Comparison of ENCODE assay signal across 20 mouse cellular contexts in genomic region chr1:171283188-171284160, GRCm38 (mm10). TPM values are rescaled to one million over a fixed set of nuclear protein-coding genes. Genes with fewer than 3 reads are reported as not detected.
A peak's percentile ranks its signal among the peaks of the same experiment; 100 is the strongest.
DNase-seq lines count a peak whose midpoint lies in the region; ATAC-seq and TF ChIP-seq lines count a peak whose summit lies in the region.
"Had no signal": no experiment of that assay in that cellular context is flagged by ENCODE, and none has a peak within 500 bp of the region (broad histone marks: within the 10 kb centered on the region; RNA-seq: fewer than 3 reads in every experiment).

No protein-coding gene starts in this region.

- intact Hi-C loops in heart, adult 2 months (cut with DNase I) = no loop called here

- no peak for TF ChIP-seq EP300 in heart, adult 2 months (IDR thresholded peaks at IDR 0.05; ENCODE audit: insufficient read depth, low read depth, low read length)

- H3K27ac ChIP-seq in heart, adult 2 months = no peak overlapping the region
- peak overlapping the region; percentile 99 for H3K27ac ChIP-seq in liver, embryonic 12.5 days
- H3K27ac ChIP-seq in macrophage = peak overlapping the region; percentile 52
- H3K27ac ChIP-seq: embryonic facial prominence, embryonic 15.5 days; hindbrain, embryonic 14.5 days; intestine, embryonic 15.5 days; stomach, postnatal 0 days had no signal

- H3K4me1 ChIP-seq in heart, adult 2 months (ENCODE audit: control insufficient read depth, insufficient read depth, low read length) = peaks cover 10% of the 10 kb centered on the region
- H3K4me1 ChIP-seq in liver, embryonic 12.5 days = peaks cover 72% of the 10 kb centered on the region

- no peak overlapping the region for H3K9ac ChIP-seq in heart, adult 2 months (ENCODE audit: low read depth, low read length)
- peak overlapping the region; percentile 95; the same call in 1 of the 2 replicates for H3K9ac ChIP-seq in liver, embryonic 12.5 days
- H3K9ac ChIP-seq: embryonic facial prominence, embryonic 15.5 days; hindbrain, embryonic 14.5 days; intestine, embryonic 15.5 days had no signal

- peak overlapping the region; percentile 89 for H3K4me2 ChIP-seq in liver, embryonic 12.5 days
- H3K4me2 ChIP-seq: embryonic facial prominence, embryonic 15.5 days; hindbrain, embryonic 14.5 days; intestine, embryonic 15.5 days had no signal

- TF ChIP-seq POLR2A in heart, adult 2 months (IDR thresholded peaks at IDR 0.05; ENCODE audit: insufficient read depth, low read depth, low read length) = no peak

- ATAC-seq in liver, embryonic 12.5 days = no peak
- ATAC-seq: CD4-positive, CD25-positive, alpha-beta regulatory T cell, adult 4 months; forebrain, embryonic 16.5 days; intestine, embryonic 15.5 days; midbrain, embryonic 16.5 days had no signal

- no peak for TF ChIP-seq CTCF in heart, adult 2 months (IDR thresholded peaks at IDR 0.05)

- no peaks in the 10 kb centered on the region; the same call in 1 of the 2 replicates for H3K36me3 ChIP-seq in heart, adult 2 months (ENCODE audit: control insufficient read depth, insufficient read depth, low read length)
- peaks cover 68% of the 10 kb centered on the region for H3K36me3 ChIP-seq in liver, embryonic 12.5 days
- H3K36me3 ChIP-seq in macrophage (ENCODE audit: inconsistent target) = peaks cover 5% of the 10 kb centered on the region; the same call in 1 of the 2 replicates

- 89% methylated on average over 18 of the region's 18 CpGs for WGBS in heart, adult 2 months
- WGBS in liver, embryonic 12.5 days (ENCODE audit: insufficient replicate concordance) = 78% methylated on average over 18 of the region's 18 CpGs
- 65% methylated on average over 18 of the region's 18 CpGs for WGBS in macrophage (ENCODE audit: missing documents)

- peak; percentile 4 for DNase-seq in adrenal gland, postnatal 10 days
- no peak for DNase-seq in adrenal gland, adult 8-10 months
- peak; percentile 2 to 18 for DNase-seq in heart, adult 2 months
- DNase-seq in heart, adult 9 months (ENCODE audit: low spot score in 2 of 2) = no peak
- DNase-seq in liver = no peak
- DNase-seq in gastrocnemius, postnatal 25 days = no peak
- DNase-seq: gastrocnemius, adult 2 months; kidney, postnatal 4 days; lung, postnatal 14 days; thymus, postnatal 25 days had no signal

- H3K4me3 ChIP-seq in heart, adult 2 months = no peak overlapping the region
- no peak overlapping the region for H3K4me3 ChIP-seq in liver, embryonic 12.5 days
- H3K4me3 ChIP-seq in macrophage (ENCODE audit: inconsistent target) = no peak overlapping the region
- H3K4me3 ChIP-seq: embryonic facial prominence, embryonic 15.5 days; intestine, embryonic 15.5 days had no signal

- H3K27me3 ChIP-seq in heart, adult 2 months (ENCODE audit: control insufficient read depth, insufficient read depth, low read length) = no peaks in the 10 kb centered on the region
- no peaks in the 10 kb centered on the region for H3K27me3 ChIP-seq in liver, embryonic 12.5 days (replicated peaks)
- H3K27me3 ChIP-seq: embryonic facial prominence, embryonic 15.5 days; intestine, embryonic 15.5 days had no signal

- H3K9me3 ChIP-seq in liver, embryonic 12.5 days (replicated peaks) = no peaks in the 10 kb centered on the region
- H3K9me3 ChIP-seq: embryonic facial prominence, embryonic 15.5 days; G1E; intestine, embryonic 15.5 days had no signal

- H3K79me2 ChIP-seq in heart, adult 2 months (replicated peaks; ENCODE audit: control insufficient read depth, insufficient read depth, low read length) = no peaks in the 10 kb centered on the region; the same call in 1 of the 2 replicates
- H3K79me2 ChIP-seq in macrophage (ENCODE audit: inconsistent target) = peaks cover 29% of the 10 kb centered on the region; the same call in 1 of the 2 replicates

RNA-seq across cellular contexts. Expression of gene Ppox, which starts 2.5 kb away (rescaled TPM):
- total RNA-seq in adrenal gland, postnatal 10 days (2021) = 10 to 100 TPM; 30.8 to 43.8 TPM
- total RNA-seq in adrenal gland, adult 8-10 months (2022) = 10 to 100 TPM; 39.7 to 86.2 (median 65.6) TPM
- total RNA-seq in heart, adult 2 months (2021) = 10 to 100 TPM in 1 of 2 experiments, 1 to 10 TPM in 1; 9.7 to 12.0 TPM
- 31.4 and 33.1 TPM in 2 replicates for polyA plus RNA-seq in heart, adult 2 months (2012; rRNA removed)
- 199 and 207 TPM in 2 replicates for polyA plus RNA-seq in liver, embryonic 12.5 days (2016; fragmentation: Nextera tagmentation; extraction: Ambion mirVana)
- 100 to 1,000 TPM in 17 of 26 experiments, 10 to 100 TPM in 9; 57.3 to 161 (median 104) TPM for total RNA-seq in macrophage (2018; cell fraction: chromatin; rRNA removed)
- total RNA-seq in macrophage (2018; cell fraction: cytosol; rRNA removed) = 10 to 100 TPM in 12 of 26 experiments, 1 to 10 TPM in 14; 6.6 to 17.2 (median 9.9) TPM
- total RNA-seq in macrophage (2018; cell fraction: nucleus; rRNA removed) = 100 to 1,000 TPM in 8 of 26 experiments, 10 to 100 TPM in 18; 37.4 to 153 (median 74.8) TPM
- polyA plus RNA-seq in macrophage (2018) = 8.6 to 27.3 TPM (median 12.1 TPM) in 3 replicates
- total RNA-seq in gastrocnemius, postnatal 25 days (2021) = 10 to 100 TPM in 1 of 2 experiments, 1 to 10 TPM in 1; 9.4 to 11.6 TPM

RNA-seq across cellular contexts. Expression of gene Usp21, which starts 4.3 kb away (rescaled TPM):
- total RNA-seq in adrenal gland, postnatal 10 days (2021) = 10 to 100 TPM; 31.8 to 40.2 TPM
- 10 to 100 TPM; 39.3 to 64.7 (median 52.0) TPM for total RNA-seq in adrenal gland, adult 8-10 months (2022)
- 10 to 100 TPM; 19.9 to 20.1 TPM for total RNA-seq in heart, adult 2 months (2021)
- 31.7 and 37.9 TPM in 2 replicates for polyA plus RNA-seq in heart, adult 2 months (2012; rRNA removed)
- polyA plus RNA-seq in liver, embryonic 12.5 days (2016; fragmentation: Nextera tagmentation; extraction: Ambion mirVana) = 36.2 and 38.6 TPM in 2 replicates
- 100 to 1,000 TPM in 11 of 26 experiments, 10 to 100 TPM in 15; 16.1 to 152 (median 79.6) TPM for total RNA-seq in macrophage (2018; cell fraction: chromatin; rRNA removed)
- total RNA-seq in macrophage (2018; cell fraction: cytosol; rRNA removed) = 10 to 100 TPM in 25 of 26 experiments, 1 to 10 TPM in 1; 9.9 to 31.8 (median 21.5) TPM
- 100 to 1,000 TPM in 2 of 26 experiments, 10 to 100 TPM in 24; 15.2 to 101 (median 51.3) TPM for total RNA-seq in macrophage (2018; cell fraction: nucleus; rRNA removed)
- 17.1 to 34.6 TPM (median 21.1 TPM) in 3 replicates for polyA plus RNA-seq in macrophage (2018)
- 10 to 100 TPM; 14.2 to 15.7 TPM for total RNA-seq in gastrocnemius, postnatal 25 days (2021)

RNA-seq across cellular contexts. Expression of gene Ufc1, which starts 11.3 kb away (rescaled TPM):
- total RNA-seq in adrenal gland, postnatal 10 days (2021) = 100 to 1,000 TPM; 145 to 153 TPM
- 100 to 1,000 TPM; 179 to 200 (median 194) TPM for total RNA-seq in adrenal gland, adult 8-10 months (2022)
- total RNA-seq in heart, adult 2 months (2021) = 10 to 100 TPM; 80.5 to 93.5 TPM
- polyA plus RNA-seq in heart, adult 2 months (2012; rRNA removed) = 29.7 and 37.7 TPM in 2 replicates
- polyA plus RNA-seq in liver, embryonic 12.5 days (2016; fragmentation: Nextera tagmentation; extraction: Ambion mirVana) = 55.9 and 58.3 TPM in 2 replicates
- total RNA-seq in macrophage (2018; cell fraction: chromatin; rRNA removed) = 10 to 100 TPM in 20 of 26 experiments, 1 to 10 TPM in 6; 7.5 to 39.2 (median 18.0) TPM
- 100 to 1,000 TPM in 23 of 26 experiments, 10 to 100 TPM in 3; 95.8 to 148 (median 116) TPM for total RNA-seq in macrophage (2018; cell fraction: cytosol; rRNA removed)
- 10 to 100 TPM; 16.2 to 52.3 (median 29.4) TPM for total RNA-seq in macrophage (2018; cell fraction: nucleus; rRNA removed)
- 67.0 to 116 TPM (median 112 TPM) in 3 replicates for polyA plus RNA-seq in macrophage (2018)
- total RNA-seq in gastrocnemius, postnatal 25 days (2021) = 10 to 100 TPM; 70.9 to 80.8 TPM

RNA-seq across cellular contexts. Expression of gene B4galt3, which starts 13.3 kb away (rescaled TPM):
- 10 to 100 TPM; 28.9 to 34.7 TPM for total RNA-seq in adrenal gland, postnatal 10 days (2021)
- 10 to 100 TPM; 28.5 to 44.8 (median 43.0) TPM for total RNA-seq in adrenal gland, adult 8-10 months (2022)
- 10 to 100 TPM; 16.4 to 17.4 TPM for total RNA-seq in heart, adult 2 months (2021)
- polyA plus RNA-seq in heart, adult 2 months (2012; rRNA removed) = 41.9 and 45.7 TPM in 2 replicates
- 29.9 and 35.8 TPM in 2 replicates for polyA plus RNA-seq in liver, embryonic 12.5 days (2016; fragmentation: Nextera tagmentation; extraction: Ambion mirVana)
- total RNA-seq in macrophage (2018; cell fraction: chromatin; rRNA removed) = 100 to 1,000 TPM in 1 of 26 experiments, 10 to 100 TPM in 22, 1 to 10 TPM in 3; 4.6 to 147 (median 33.7) TPM
- 10 to 100 TPM in 24 of 26 experiments, 1 to 10 TPM in 2; 7.9 to 17.8 (median 13.5) TPM for total RNA-seq in macrophage (2018; cell fraction: cytosol; rRNA removed)
- 100 to 1,000 TPM in 2 of 26 experiments, 10 to 100 TPM in 24; 15.1 to 160 (median 31.6) TPM for total RNA-seq in macrophage (2018; cell fraction: nucleus; rRNA removed)
- polyA plus RNA-seq in macrophage (2018) = 10.2 to 16.8 TPM (median 14.2 TPM) in 3 replicates
- total RNA-seq in gastrocnemius, postnatal 25 days (2021) = 1 to 10 TPM; 8.6 to 9.8 TPM

RNA-seq across cellular contexts. Expression of gene Ndufs2, which starts 32.3 kb away (rescaled TPM):
- total RNA-seq in adrenal gland, postnatal 10 days (2021) = 1,000 to 10,000 TPM in 1 of 2 experiments, 100 to 1,000 TPM in 1; 996 to 1,019 TPM
- total RNA-seq in adrenal gland, adult 8-10 months (2022) = 100 to 1,000 TPM; 609 to 713 (median 672) TPM
- total RNA-seq in heart, adult 2 months (2021) = 1,000 to 10,000 TPM; 1,369 to 1,610 TPM
- polyA plus RNA-seq in heart, adult 2 months (2012; rRNA removed) = 997 and 1,250 TPM in 2 replicates
- 160 and 167 TPM in 2 replicates for polyA plus RNA-seq in liver, embryonic 12.5 days (2016; fragmentation: Nextera tagmentation; extraction: Ambion mirVana)
- total RNA-seq in macrophage (2018; cell fraction: chromatin; rRNA removed) = 100 to 1,000 TPM in 5 of 26 experiments, 10 to 100 TPM in 21; 23.3 to 134 (median 69.0) TPM
- 100 to 1,000 TPM in 24 of 26 experiments, 10 to 100 TPM in 2; 92.6 to 136 (median 113) TPM for total RNA-seq in macrophage (2018; cell fraction: cytosol; rRNA removed)
- 100 to 1,000 TPM in 5 of 26 experiments, 10 to 100 TPM in 21; 40.2 to 135 (median 71.8) TPM for total RNA-seq in macrophage (2018; cell fraction: nucleus; rRNA removed)
- polyA plus RNA-seq in macrophage (2018) = 84.3 to 125 TPM (median 122 TPM) in 3 replicates
- 1,000 to 10,000 TPM in 1 of 2 experiments, 100 to 1,000 TPM in 1; 872 to 1,009 TPM for total RNA-seq in gastrocnemius, postnatal 25 days (2021)

Comparison
In these comparisons a context has a peak if more than half of its experiments do, and no peak if none do; other contexts are left out.
1. DNase-seq: peak in adrenal gland, postnatal 10 days (single experiment) and heart, adult 2 months (2 of 2); none in adrenal gland, adult 8-10 months (single experiment), heart, adult 9 months (0 of 2), liver (single experiment) and gastrocnemius, postnatal 25 days (single experiment).